Mouse (Mus musculus) layer of hippocampus, adult 2 months (tissue): ENCODE measurements at regions not wholly inside any gene's neighbourhood (a gene's known extent, or its start where the extent isn't known, plus 50 kb on each side); places are given as distances from the start of the nearest gene placed in this dataset.
"Not testable (repeated sequence)": the region's sequence is repeated elsewhere in the genome, so short reads cannot be mapped to it uniquely, and the experiment has no call there.

ENCODE experiments used
- DNase-seq, 2 experiments: peaks; one replicate each; pipeline ENCODE4 v3.0.0; 2022; ENCODE audit warnings: low spot score in 2 of 2
- H3K27ac ChIP-seq: fragments of 200-600 bp; 2 replicates; pipeline ENCODE4 v1.8.1; 2022
- H3K4me3 ChIP-seq: fragments of 200-600 bp; 2 replicates; pipeline ENCODE4 v1.8.1; 2022; ENCODE audit warnings: mild to moderate bottlenecking
- CTCF ChIP-seq: fragments of 200-600 bp; conservative IDR thresholded peaks from 2 replicates; pipeline ENCODE4 v1.8.1; 2022; ENCODE audit warnings: antibody characterized with exemption, mild to moderate bottlenecking, moderate library complexity

DNA sequence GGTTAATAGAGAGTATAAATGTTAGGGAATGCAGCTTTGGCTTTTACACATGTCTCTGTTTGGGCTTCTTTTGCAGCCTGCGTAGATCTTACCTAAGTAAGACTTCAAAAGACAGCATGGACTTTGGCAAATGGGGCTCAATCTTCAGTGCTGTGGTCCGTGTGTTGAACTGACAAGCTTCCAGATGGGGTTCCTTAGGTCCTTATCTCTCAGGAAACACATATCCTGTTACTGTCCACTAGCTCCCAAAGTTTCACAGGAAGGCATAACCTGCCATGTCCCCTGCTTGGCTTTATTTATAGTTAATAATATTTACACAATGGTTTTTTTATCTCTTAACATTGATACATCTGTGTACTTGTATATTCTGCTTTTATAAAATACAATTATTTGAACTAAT lies 365.3 kb downstream of the Hdgfl1 start:
- TF ChIP-seq CTCF = no peak
- Histone ChIP-seq H3K27ac (no peak overlapping the region), H3K4me3 (no peak overlapping the region)
- no peak for DNase-seq

DNA sequence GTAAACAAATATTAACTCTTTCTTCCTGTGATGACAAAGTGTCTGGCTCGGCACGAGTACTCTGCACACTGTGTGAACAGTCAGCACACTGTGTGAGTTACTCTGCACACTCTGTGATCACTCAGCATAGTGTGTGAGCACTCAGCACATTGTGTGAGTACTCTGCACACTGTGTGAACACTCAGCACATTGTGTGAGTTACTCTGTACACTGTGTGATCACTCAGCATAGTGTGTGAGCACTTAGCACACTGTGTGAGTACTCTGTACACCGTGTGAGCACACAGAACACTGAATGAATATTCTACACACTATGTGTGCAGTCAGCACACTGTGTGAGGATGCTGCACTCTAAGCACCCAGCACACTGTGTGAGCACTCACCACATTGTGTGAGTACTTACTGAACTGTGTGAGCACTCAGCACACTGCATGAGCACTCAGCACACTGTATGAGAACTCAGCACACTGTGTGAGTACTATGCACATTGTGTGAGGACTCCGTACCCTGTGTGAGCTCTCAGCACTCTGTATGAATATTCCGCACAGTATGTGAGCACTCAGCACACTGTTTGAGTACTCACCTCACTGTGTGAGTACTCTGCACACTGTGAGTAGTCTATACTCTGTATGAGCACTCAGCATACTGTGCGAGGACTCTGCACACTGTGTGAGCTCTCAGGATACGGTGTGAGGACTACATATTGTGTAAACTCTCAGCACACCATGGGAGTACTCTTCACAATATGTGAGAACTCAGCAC lies 381.9 kb downstream of the Hdgfl1 start:
- TF ChIP-seq CTCF = no peak
- DNase-seq = no peak
- Histone ChIP-seq H3K27ac (no peak overlapping the region), H3K4me3 (no peak overlapping the region)

DNA sequence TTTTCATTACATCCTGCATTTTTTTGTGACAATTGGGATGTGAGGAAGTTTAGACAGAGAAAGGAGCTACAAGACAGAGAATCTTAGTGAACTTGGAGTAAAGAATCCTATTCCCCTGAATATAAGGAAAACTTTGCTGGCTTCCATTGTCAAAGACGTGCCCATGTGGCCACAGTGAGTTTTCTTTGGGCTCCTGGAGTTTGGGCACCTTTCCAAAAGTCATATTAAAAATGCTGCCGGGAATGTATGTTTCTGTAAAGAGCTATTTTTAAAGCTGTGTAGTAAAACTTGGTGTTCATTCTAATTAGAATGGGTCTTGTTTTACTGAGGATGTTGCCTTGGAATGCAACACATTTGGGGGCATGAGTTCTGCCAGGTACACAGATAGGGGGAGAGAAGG lies 387.3 kb downstream of the Hdgfl1 start:
- DNase-seq = no peak
- TF ChIP-seq CTCF = no peak
- H3K27ac ChIP-seq = no peak overlapping the region
- H3K4me3 ChIP-seq = no peak overlapping the region

DNA sequence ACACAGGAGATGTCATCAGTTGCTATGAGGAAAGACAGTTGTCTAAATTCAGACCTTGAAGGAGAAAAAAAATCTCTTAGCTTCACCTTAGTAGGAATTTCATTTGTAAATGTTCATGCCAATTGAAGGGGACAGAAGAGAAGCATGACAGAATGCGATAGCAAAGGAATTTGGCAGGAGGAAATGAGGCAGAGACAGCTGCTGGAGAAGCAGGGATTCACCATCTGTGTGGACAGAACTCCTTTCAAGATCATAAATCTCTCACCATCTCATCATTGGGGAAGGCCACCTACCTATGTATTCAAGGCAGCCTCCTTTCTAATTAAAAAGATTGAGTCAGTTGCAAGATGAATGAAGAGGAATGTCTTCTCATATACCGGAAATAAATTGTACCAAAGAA lies 387.8 kb downstream of the Hdgfl1 start:
- DNase-seq = peak; percentile 3 to 10
- Histone ChIP-seq H3K4me3 (no peak overlapping the region), H3K27ac (no peak overlapping the region)
- TF ChIP-seq CTCF = no peak

DNA sequence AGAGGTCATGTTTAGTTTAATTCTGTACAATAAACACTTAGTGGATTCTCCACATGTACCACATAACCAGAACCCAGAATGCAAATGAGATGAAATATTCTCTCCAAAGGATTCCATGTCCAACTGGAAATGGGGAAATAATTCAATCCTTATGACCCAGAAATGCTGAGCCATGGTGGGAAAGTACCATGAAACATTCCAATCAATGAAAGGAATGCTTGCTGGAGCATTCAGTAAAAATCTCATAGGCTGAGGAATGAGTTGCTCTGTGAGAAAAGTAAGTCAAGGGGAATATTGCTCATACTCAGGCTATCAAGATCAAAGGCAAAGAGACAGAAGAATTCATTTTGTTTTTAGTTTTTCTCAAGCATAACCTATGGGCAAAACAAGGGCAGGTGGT lies 394.4 kb downstream of the Hdgfl1 start:
- no peak for TF ChIP-seq CTCF
- no peak for DNase-seq

DNA sequence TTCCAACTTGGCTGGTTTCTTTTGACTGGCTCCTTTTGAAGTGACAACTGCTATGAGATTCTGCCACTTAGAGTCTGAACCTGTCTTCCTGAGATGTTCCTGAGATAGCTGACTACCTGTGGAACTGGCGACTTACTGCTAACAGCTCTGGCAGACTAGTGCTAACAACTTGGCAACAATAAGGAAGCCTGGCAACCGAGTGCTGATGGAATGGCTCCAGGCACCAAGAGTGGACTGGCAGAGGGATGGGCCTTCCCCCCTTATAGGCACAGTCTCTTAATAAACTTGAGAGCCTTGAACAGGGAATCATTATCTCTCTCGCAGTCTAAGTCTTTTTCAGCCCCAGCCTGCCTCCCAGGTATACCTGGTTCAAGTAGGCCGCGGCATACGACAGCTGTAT lies 404.1 kb downstream of the Hdgfl1 start:
- not testable (repeated sequence) for H3K27ac ChIP-seq, H3K4me3 ChIP-seq, DNase-seq

More for the DNA sequence above, 394.4 kb downstream of the Hdgfl1 start:
- no peak overlapping the region for H3K4me3 ChIP-seq
- no peak overlapping the region for H3K27ac ChIP-seq

DNA sequence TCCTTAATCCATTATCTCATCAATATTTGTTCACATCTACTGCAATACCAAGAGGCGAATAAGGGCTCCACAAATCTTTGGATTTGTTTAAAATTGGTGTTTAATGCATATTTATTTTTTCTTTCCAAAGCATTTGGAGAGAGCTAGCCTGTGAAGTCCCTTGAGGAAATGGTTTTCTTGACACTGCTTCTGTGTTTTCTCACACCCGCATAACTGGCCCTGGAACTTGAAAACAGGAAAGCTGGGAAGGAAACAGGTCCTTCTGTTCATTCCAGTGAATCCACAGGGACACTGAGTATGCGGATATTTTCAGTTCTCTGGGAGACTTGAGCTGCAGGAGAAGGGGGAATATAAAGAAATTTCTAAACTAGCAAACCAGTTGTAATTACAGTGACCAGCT lies 413.6 kb downstream of the Hdgfl1 start:
- Histone ChIP-seq H3K4me3 (no peak overlapping the region), H3K27ac (no peak overlapping the region)
- no peak for DNase-seq
- TF ChIP-seq CTCF = no peak

DNA sequence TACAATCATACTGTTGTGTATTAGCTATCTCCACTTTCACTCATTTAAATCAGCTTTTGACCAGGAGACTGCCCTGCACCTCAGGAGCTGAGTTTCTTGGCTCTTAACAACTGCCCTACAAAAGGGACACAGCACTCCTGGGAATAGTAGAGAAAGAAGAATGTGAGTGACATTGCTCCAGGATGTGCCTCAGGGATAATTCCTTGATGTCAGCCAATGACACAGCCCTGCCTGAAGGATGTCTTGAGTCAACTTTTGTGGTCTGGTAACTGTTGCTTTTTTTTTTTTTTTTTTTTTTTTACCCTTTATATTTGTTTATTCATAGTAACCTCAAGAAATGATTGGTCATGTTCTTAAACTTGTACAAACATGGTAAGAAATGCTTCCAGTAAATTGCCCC lies 415.5 kb downstream of the Hdgfl1 start:
- DNase-seq = no peak

DNA sequence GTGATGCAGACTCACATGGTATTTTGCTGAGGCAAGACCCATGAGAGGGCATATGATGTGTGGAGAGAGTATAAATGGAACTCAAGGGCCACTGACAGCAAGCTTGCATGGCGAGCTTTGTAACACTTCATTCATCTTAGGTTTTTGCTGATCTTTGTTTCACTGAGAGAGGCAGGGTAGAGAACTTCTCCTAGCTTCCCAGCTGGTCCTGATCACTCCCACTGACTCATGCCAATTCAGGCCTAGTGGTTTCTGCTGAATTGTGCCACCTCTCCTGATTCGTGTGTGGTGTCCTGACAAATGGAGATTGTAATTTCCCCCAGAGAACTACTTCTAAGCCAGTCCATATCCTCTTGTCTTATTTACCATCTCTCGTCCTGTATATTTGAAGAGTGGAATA lies 419.5 kb downstream of the Hdgfl1 start:
- H3K27ac ChIP-seq = no peak overlapping the region
- DNase-seq = no peak
- H3K4me3 ChIP-seq = no peak overlapping the region
- no peak for TF ChIP-seq CTCF

More for the DNA sequence above, 415.5 kb downstream of the Hdgfl1 start:
- H3K27ac ChIP-seq = no peak overlapping the region
- TF ChIP-seq CTCF = no peak
- H3K4me3 ChIP-seq = no peak overlapping the region

DNA sequence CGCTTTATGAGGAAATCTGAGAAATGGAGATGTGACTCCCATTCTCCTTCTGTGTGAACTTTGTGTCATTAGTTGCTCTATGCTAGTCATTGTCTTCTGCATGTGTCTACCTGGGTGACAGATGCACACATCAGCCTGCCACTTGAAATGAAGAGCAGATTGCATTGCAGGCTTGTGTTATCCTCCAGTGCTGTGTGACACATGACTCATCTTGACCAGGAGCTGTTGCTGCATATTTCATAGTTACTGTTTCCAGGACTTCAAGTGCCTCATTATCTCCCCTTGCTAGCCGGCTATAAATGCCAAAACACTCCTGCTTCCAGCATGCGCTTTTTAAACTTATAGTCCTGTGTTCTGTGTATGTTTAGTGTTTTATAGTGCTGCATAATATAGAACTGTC lies 431.2 kb downstream of the Hdgfl1 start:
- DNase-seq = peak in 1 of 2 experiments; percentile 17
- no peak for TF ChIP-seq CTCF
- 0 out of 2 replicates have a peak overlapping the region, but pooled peaks have one; percentile 44 for H3K27ac ChIP-seq
- no peak overlapping the region for H3K4me3 ChIP-seq

DNA sequence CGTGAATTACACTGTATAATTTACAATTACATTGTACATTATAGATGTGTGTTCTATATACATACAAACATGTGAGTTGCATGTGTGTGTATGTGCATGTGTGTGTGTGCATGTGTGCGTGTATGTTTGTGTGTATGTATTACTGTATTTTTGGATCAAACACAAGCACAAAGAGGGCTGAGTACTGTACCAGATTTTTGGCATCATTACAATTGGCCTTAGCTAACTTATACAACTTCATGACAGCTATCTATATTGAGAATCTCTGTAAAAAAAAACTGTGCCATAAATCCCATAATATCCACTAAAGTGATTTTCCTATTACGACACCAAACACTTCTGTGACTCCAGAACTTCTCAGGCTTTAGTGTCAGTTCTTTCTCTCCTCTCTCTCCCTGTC lies 444.9 kb downstream of the Hdgfl1 start:
- Histone ChIP-seq H3K4me3 (no peak overlapping the region), H3K27ac (no peak overlapping the region)
- TF ChIP-seq CTCF = no peak
- no peak for DNase-seq

DNA sequence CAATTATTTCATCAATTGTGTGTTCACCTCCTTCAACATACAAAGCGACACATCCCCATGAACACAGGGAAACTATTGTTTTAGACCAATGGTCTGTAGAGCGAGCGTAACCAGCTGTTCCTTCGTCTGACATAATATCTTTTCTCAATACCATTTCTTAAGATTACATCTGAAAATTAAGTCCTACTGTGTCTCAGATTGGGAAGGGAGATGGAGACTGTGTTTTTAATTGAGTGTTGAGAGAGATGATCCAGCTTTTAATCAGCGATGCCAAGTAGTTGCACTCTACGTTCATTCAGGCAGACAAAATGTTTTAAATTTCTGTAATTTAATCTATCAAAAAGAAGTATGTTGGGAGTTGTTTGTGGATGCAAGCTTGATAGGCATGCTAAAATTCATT lies 445.3 kb downstream of the Hdgfl1 start:
- H3K4me3 ChIP-seq = no peak overlapping the region
- TF ChIP-seq CTCF = no peak
- no peak overlapping the region for H3K27ac ChIP-seq
- no peak for DNase-seq

DNA sequence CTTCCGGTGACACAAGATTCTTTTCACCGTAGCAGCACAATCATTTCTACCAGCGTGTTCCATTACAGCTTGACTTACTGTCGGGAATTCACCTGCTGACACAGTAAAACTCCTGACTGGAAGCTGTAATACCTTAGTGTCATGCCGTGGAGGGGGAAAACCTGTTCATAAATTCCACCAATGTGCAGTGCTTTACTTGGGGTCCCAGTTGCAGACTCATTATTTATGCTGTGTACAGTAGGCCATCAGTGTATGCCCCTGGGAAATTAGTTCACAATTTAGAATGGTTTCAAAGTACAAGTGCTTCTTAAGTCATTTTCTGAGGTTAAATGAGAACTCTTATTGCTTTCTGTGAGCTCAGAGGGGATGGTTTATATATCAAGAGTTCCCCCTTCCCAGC lies 451.4 kb downstream of the Hdgfl1 start:
- no peak overlapping the region for H3K4me3 ChIP-seq
- H3K27ac ChIP-seq = no peak overlapping the region
- DNase-seq = no peak
- no peak for TF ChIP-seq CTCF

DNA sequence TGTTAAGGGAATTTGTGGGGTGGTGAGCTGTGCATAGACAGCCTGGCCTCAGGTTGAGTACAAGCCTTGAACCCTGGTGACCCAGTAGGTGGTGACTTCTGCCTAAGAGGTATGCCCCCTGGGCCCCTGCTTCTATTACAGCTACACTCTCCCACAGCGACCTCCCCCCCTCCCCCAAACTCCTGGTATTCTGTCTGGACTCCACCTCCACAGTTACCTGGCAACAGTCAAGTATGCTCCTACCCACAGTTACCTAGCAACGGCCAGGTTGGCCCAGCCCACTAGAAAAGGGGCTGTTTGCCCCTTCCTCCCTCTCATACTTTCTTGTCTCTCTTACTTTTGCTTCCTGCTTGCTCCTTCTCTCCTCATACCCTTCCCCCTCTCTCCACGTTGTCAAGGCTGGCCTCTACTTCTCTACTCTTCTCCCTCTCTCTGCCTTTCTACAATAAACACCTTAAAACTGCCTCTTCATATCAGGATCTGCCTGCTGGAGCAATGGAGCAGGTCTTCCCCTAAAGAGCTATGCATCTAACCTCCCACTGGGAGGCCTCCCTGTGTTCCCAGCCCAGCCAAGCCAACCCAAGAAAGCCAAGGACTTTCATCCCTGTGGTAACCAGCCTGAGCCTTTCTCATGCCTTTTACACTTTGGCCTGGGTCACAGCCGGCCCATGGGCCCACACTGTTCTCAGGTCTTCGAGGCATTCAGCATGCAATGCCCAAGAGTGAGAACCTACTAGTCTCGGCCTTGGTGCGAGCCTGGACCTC lies 457.5 kb downstream of the Hdgfl1 start:
- TF ChIP-seq CTCF = no peak
- H3K27ac ChIP-seq = no peak overlapping the region

More for the DNA sequence above, 457.5 kb downstream of the Hdgfl1 start:
- no peak overlapping the region for H3K4me3 ChIP-seq
- DNase-seq = no peak
